Mouse (Mus musculus) CH12.LX (cell line): ENCODE results near the gene Hcn1.

Experiments
- CHD2 ChIP-seq: IDR thresholded peaks from 2 replicates; pipeline ENCODE4 v1.6.1; 2011; ENCODE audit warnings: low read length, improper control_type of control experiment
- CTCF ChIP-seq, 2 experiments: IDR thresholded peaks in 1 of 2; conservative IDR thresholded peaks in 1 of 2; 2 replicates each; pipeline ENCODE4 v1.5.1; 2011 to 2012; ENCODE audit warnings: low read depth in 2 of 2, low read length in 2 of 2, improper control_type of control experiment in 1 of 2, inconsistent platforms in 1 of 2, mild to moderate bottlenecking in 1 of 2, moderate library complexity in 1 of 2
- EP300 ChIP-seq: IDR thresholded peaks from 2 replicates; pipeline ENCODE4 v1.6.1; 2011; ENCODE audit warnings: low read length, improper control_type of control experiment
- MXI1 ChIP-seq: IDR thresholded peaks from 2 replicates; pipeline ENCODE4 v1.6.1; 2011; ENCODE audit warnings: mild to moderate bottlenecking, low read depth, low read length, improper control_type of control experiment
- MYC ChIP-seq: IDR thresholded peaks from 2 replicates; pipeline ENCODE4 v1.6.1; 2011; ENCODE audit warnings: low read depth, mild to moderate bottlenecking, improper control_type of control experiment, low read length
- POLR2A ChIP-seq: IDR thresholded peaks from 2 replicates; pipeline ENCODE4 v1.6.1; 2011; ENCODE audit warnings: low read depth, mild to moderate bottlenecking, improper control_type of control experiment, low read length
- SMC3 ChIP-seq: IDR thresholded peaks from 2 replicates; pipeline ENCODE4 v1.6.1; 2011; ENCODE audit warnings: low read depth, low read length, improper control_type of control experiment
- TBP ChIP-seq: conservative IDR thresholded peaks from 2 replicates; pipeline ENCODE4 v1.6.1; 2011; ENCODE audit warnings: low read depth, low read length, improper control_type of control experiment

GRCm38 (mm10) chr13:118021176-118021575, 419.1 kb downstream of the Hcn1 start:
- TF ChIP-seq MYC (no peak), CHD2 (no peak), CTCF (conservative IDR thresholded peaks at IDR 0.05 in 1 of 2, IDR thresholded peaks at IDR 0.05 in 1 of 2; ENCODE audit: low read depth in 2 of 2, low read length in 2 of 2) (no peak), EP300 (no peak), MXI1 (no peak), POLR2A (no peak), TBP (no peak), SMC3 (no peak)
